Mouse (Mus musculus): Measurements from ENCODE around the gene Foxp1. TPM values are rescaled to one million over a fixed set of nuclear protein-coding genes. Genes with fewer than 3 reads are reported as not detected.

Gene Foxp1
- polyA plus RNA-seq, 1 experiment, result 17.7 TPM

- no peak for TF ChIP-seq TCF3 (IDR thresholded peaks at IDR 0.05; ENCODE audit: insufficient read length, low read depth)
- TF ChIP-seq USF1 (IDR thresholded peaks at IDR 0.05; ENCODE audit: low read depth), result no peak
- no peak for TF ChIP-seq CEBPB (IDR thresholded peaks at IDR 0.05; ENCODE audit: insufficient read depth, poor library complexity, severe bottlenecking)
- TF ChIP-seq REST (IDR thresholded peaks at IDR 0.05; ENCODE audit: insufficient read depth, insufficient read length), result no peak
- no peaks in the 10 kb centered on the region for H3K36me3 ChIP-seq (ENCODE audit: control insufficient read depth, insufficient read depth)
- no peak overlapping the region for H3K4me2 ChIP-seq (ENCODE audit: low read depth)
- H3K27me3 ChIP-seq (ENCODE audit: control insufficient read depth, insufficient read depth, insufficient read length), result no peaks in the 10 kb centered on the region
- no peak overlapping the region for H3K4me3 ChIP-seq
- no peak overlapping the region for H3ac ChIP-seq (ENCODE audit: control insufficient read depth, insufficient read length)
- H3K79me2 ChIP-seq (ENCODE audit: control insufficient read depth, insufficient read depth), result no peaks in the 10 kb centered on the region
These were observed 222.3 kb downstream of the Foxp1 start for GRCm38 (mm10) chr6:99300235-99300634.

- H3K27me3 ChIP-seq (ENCODE audit: control insufficient read depth, insufficient read depth, insufficient read length), result no peaks in the 10 kb centered on the region
- no peak overlapping the region for H3K4me3 ChIP-seq
- H3K79me2 ChIP-seq (ENCODE audit: control insufficient read depth, insufficient read depth), result no peaks in the 10 kb centered on the region
- no peak overlapping the region for H3K4me2 ChIP-seq (ENCODE audit: low read depth)
- TF ChIP-seq CEBPB (IDR thresholded peaks at IDR 0.05; ENCODE audit: insufficient read depth, poor library complexity, severe bottlenecking), result no peak
- TF ChIP-seq POLR2A (IDR thresholded peaks at IDR 0.05; ENCODE audit: insufficient read length, low read depth), result no peak
- no peak overlapping the region for H3ac ChIP-seq (ENCODE audit: control insufficient read depth, insufficient read length)
- no peaks in the 10 kb centered on the region for H3K36me3 ChIP-seq (ENCODE audit: control insufficient read depth, insufficient read depth)
These were observed 223.3 kb downstream of the Foxp1 start for GRCm38 (mm10) chr6:99299196-99299595.

- Histone ChIP-seq H3K79me2 (ENCODE audit: control insufficient read depth, insufficient read depth) (no peaks in the 10 kb centered on the region), H3K27me3 (ENCODE audit: control insufficient read depth, insufficient read depth, insufficient read length) (no peaks in the 10 kb centered on the region), H3K4me2 (ENCODE audit: low read depth) (no peak overlapping the region), H3K36me3 (ENCODE audit: control insufficient read depth, insufficient read depth) (no peaks in the 10 kb centered on the region), H3ac (ENCODE audit: control insufficient read depth, insufficient read length) (no peak overlapping the region), H3K4me3 (no peak overlapping the region)
- no peak for TF ChIP-seq TCF12 (IDR thresholded peaks at IDR 0.05; ENCODE audit: insufficient read depth, poor library complexity, severe bottlenecking)
- TF ChIP-seq TCF3 (IDR thresholded peaks at IDR 0.05; ENCODE audit: insufficient read length, low read depth), result no peak
- TF ChIP-seq E2F4 (IDR thresholded peaks at IDR 0.05; ENCODE audit: insufficient read depth), result no peak
- no peak for TF ChIP-seq POLR2A (IDR thresholded peaks at IDR 0.05; ENCODE audit: insufficient read length, low read depth)
- TF ChIP-seq MYOD1 (IDR thresholded peaks at IDR 0.05; ENCODE audit: control insufficient read depth in 1 of 3, insufficient read length in 2 of 3, low read depth in 2 of 3), result no peak
- no peak for TF ChIP-seq REST (IDR thresholded peaks at IDR 0.05; ENCODE audit: insufficient read depth, insufficient read length)
- TF ChIP-seq MAX (IDR thresholded peaks at IDR 0.05; ENCODE audit: low read depth), result no peak
- TF ChIP-seq MYOG (IDR thresholded peaks at IDR 0.05; ENCODE audit: control insufficient read depth in 1 of 3, insufficient read depth in 1 of 3, insufficient read length in 2 of 3, low read depth in 2 of 3), result no peak
- no peak for TF ChIP-seq SRF (IDR thresholded peaks at IDR 0.05; ENCODE audit: control insufficient read depth, insufficient read length, low read depth)
- no peak for TF ChIP-seq POLR2AphosphoS2 (IDR thresholded peaks at IDR 0.05; ENCODE audit: insufficient read length, low read depth)
- TF ChIP-seq CEBPB (IDR thresholded peaks at IDR 0.05; ENCODE audit: insufficient read depth, poor library complexity, severe bottlenecking), result no peak
- no peak for TF ChIP-seq USF1 (IDR thresholded peaks at IDR 0.05; ENCODE audit: low read depth)
These were observed 225.0 kb downstream of the Foxp1 start for GRCm38 (mm10) chr6:99297535-99297934.

GRCm38 (mm10) chr6:99295495-99295894, 227.0 kb downstream of the Foxp1 start:
- no peak for TF ChIP-seq REST (IDR thresholded peaks at IDR 0.05; ENCODE audit: insufficient read depth, insufficient read length)
- TF ChIP-seq E2F4 (IDR thresholded peaks at IDR 0.05; ENCODE audit: insufficient read depth), result no peak
- TF ChIP-seq MYOD1 (IDR thresholded peaks at IDR 0.05; ENCODE audit: control insufficient read depth in 1 of 3, insufficient read length in 2 of 3, low read depth in 2 of 3), result no peak
- TF ChIP-seq POLR2AphosphoS2 (IDR thresholded peaks at IDR 0.05; ENCODE audit: insufficient read length, low read depth), result no peak
- TF ChIP-seq TCF12 (IDR thresholded peaks at IDR 0.05; ENCODE audit: insufficient read depth, poor library complexity, severe bottlenecking), result no peak
- no peak for TF ChIP-seq TCF3 (IDR thresholded peaks at IDR 0.05; ENCODE audit: insufficient read length, low read depth)
- no peak for TF ChIP-seq MYOG (IDR thresholded peaks at IDR 0.05; ENCODE audit: control insufficient read depth in 1 of 3, insufficient read depth in 1 of 3, insufficient read length in 2 of 3, low read depth in 2 of 3)
- no peak for TF ChIP-seq POLR2A (IDR thresholded peaks at IDR 0.05; ENCODE audit: insufficient read length, low read depth)
- no peak for TF ChIP-seq SRF (IDR thresholded peaks at IDR 0.05; ENCODE audit: control insufficient read depth, insufficient read length, low read depth)
- no peak for TF ChIP-seq MAX (IDR thresholded peaks at IDR 0.05; ENCODE audit: low read depth)
- no peak for TF ChIP-seq USF1 (IDR thresholded peaks at IDR 0.05; ENCODE audit: low read depth)
- no peak for TF ChIP-seq CEBPB (IDR thresholded peaks at IDR 0.05; ENCODE audit: insufficient read depth, poor library complexity, severe bottlenecking)
- no peak overlapping the region for H3ac ChIP-seq (ENCODE audit: control insufficient read depth, insufficient read length)
- no peaks in the 10 kb centered on the region for H3K79me2 ChIP-seq (ENCODE audit: control insufficient read depth, insufficient read depth)
- H3K27me3 ChIP-seq (ENCODE audit: control insufficient read depth, insufficient read depth, insufficient read length), result no peaks in the 10 kb centered on the region
- no peaks in the 10 kb centered on the region for H3K36me3 ChIP-seq (ENCODE audit: control insufficient read depth, insufficient read depth)
- H3K4me3 ChIP-seq, result no peak overlapping the region
- H3K4me2 ChIP-seq (ENCODE audit: low read depth), result no peak overlapping the region

GRCm38 (mm10) chr6:99289220-99289619, 233.3 kb downstream of the Foxp1 start:
- no peak overlapping the region for H3ac ChIP-seq (ENCODE audit: control insufficient read depth, insufficient read length)
- no peaks in the 10 kb centered on the region for H3K36me3 ChIP-seq (ENCODE audit: control insufficient read depth, insufficient read depth)
- no peak overlapping the region for H3K4me3 ChIP-seq
- no peak overlapping the region for H3K4me2 ChIP-seq (ENCODE audit: low read depth)
- TF ChIP-seq E2F4 (IDR thresholded peaks at IDR 0.05; ENCODE audit: insufficient read depth) (no peak), TCF12 (IDR thresholded peaks at IDR 0.05; ENCODE audit: insufficient read depth, poor library complexity, severe bottlenecking) (no peak), SRF (IDR thresholded peaks at IDR 0.05; ENCODE audit: control insufficient read depth, insufficient read length, low read depth) (no peak), TCF3 (IDR thresholded peaks at IDR 0.05; ENCODE audit: insufficient read length, low read depth) (no peak)
- no peaks in the 10 kb centered on the region for H3K79me2 ChIP-seq (ENCODE audit: control insufficient read depth, insufficient read depth)
- H3K27me3 ChIP-seq (ENCODE audit: control insufficient read depth, insufficient read depth, insufficient read length), result no peaks in the 10 kb centered on the region
